ENCODE assay signal across 22 mouse cellular contexts in the genomic region with DNA sequence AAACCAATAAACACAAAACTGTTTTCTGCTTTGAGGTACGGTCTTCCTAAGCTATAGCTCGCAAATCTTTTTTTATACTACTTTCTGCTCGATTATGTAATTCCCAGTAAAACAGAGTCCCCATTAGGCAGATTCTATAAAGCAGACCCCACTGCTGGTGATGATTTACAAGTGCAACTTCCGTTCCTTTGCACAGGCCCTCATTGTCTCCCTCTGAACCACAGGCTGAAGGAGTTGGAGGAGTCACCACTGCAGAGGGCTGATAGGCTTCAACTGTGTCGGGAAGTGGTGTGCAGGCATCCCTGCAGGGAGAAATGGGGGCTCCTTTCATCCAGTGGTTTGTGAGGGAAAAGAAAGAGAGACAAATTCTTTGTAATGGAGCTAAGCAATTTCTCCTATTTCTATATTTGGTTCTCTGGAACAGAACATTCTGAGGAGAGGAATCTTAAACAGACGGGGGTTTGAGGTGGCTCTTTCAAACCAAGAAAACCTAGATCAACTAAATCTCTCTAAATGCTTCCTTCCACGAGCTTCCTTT. TPM values are rescaled to one million over a fixed set of nuclear protein-coding genes. Genes with fewer than 3 reads are reported as not detected.
DNase-seq lines count a peak whose midpoint lies in the region; ATAC-seq lines count a peak whose summit lies in the region.
"Had no signal": no experiment of that assay in that cellular context is flagged by ENCODE, and none has a peak within 500 bp of the region (broad histone marks: within the 10 kb centered on the region; RNA-seq: fewer than 3 reads in every experiment).

No protein-coding gene starts in this region.

- H3K9ac ChIP-seq in kidney, embryonic 15.5 days, result no peak overlapping the region
- H3K9ac ChIP-seq: embryonic facial prominence, embryonic 13.5 days; hindbrain, embryonic 13.5 days; midbrain, embryonic 12.5 days; neural tube, embryonic 13.5 days had no signal

- peaks cover 8% of the 10 kb centered on the region; the same call in 1 of the 2 replicates for H3K4me1 ChIP-seq in kidney, embryonic 15.5 days

- no peaks in the 10 kb centered on the region for H3K9me3 ChIP-seq in kidney, embryonic 15.5 days (replicated peaks)
- H3K9me3 ChIP-seq: embryonic facial prominence, embryonic 13.5 days; G1E; hindbrain, embryonic 13.5 days; midbrain, embryonic 12.5 days; neural tube, embryonic 13.5 days had no signal

- WGBS in kidney, embryonic 15.5 days, result 34% methylated on average over 7 of the region's 7 CpGs

- H3K27me3 ChIP-seq in kidney, embryonic 15.5 days, result no peaks in the 10 kb centered on the region
- H3K27me3 ChIP-seq: embryonic facial prominence, embryonic 13.5 days; hindbrain, embryonic 13.5 days; neural tube, embryonic 13.5 days had no signal

- peak; percentile 18 for DNase-seq in kidney, postnatal 10 days
- DNase-seq in right cerebral cortex, adult 18-20 months, result peak; percentile 33
- DNase-seq in right cerebral cortex, postnatal 36 days (ENCODE audit: low spot score in 2 of 2), result no peak
- peak; percentile 55 for DNase-seq in brain, adult 2 months (ENCODE audit: low read depth, low spot score)
- DNase-seq in yolk sac, embryonic 10.5 days (ENCODE audit: low spot score), result no peak
- DNase-seq in heart, adult 18-20 months, result no peak
- DNase-seq: adrenal gland, adult 8-10 months; cerebellum, adult 18-20 months; cerebellum, postnatal 36 days; lung, adult 18-20 months; thymus, postnatal 14 days had no signal

- no peaks in the 10 kb centered on the region for H3K36me3 ChIP-seq in kidney, embryonic 15.5 days
- H3K36me3 ChIP-seq: embryonic facial prominence, embryonic 13.5 days; G1E; hindbrain, embryonic 13.5 days; midbrain, embryonic 12.5 days; neural tube, embryonic 13.5 days had no signal

- H3K4me3 ChIP-seq in kidney, embryonic 15.5 days (replicated peaks), result no peak overlapping the region
- H3K4me3 ChIP-seq: embryonic facial prominence, embryonic 13.5 days; hindbrain, embryonic 13.5 days; midbrain, embryonic 12.5 days; neural tube, embryonic 13.5 days had no signal

- no peak for ATAC-seq in kidney, embryonic 15.5 days (replicated peaks; ENCODE audit: low FRiP score)
- ATAC-seq in megakaryocyte progenitor cell, adult 5-6 weeks (replicated peaks; ENCODE audit: poor library complexity), result peak; percentile 38
- ATAC-seq: CD4-positive, CD25-positive, alpha-beta regulatory T cell, adult 4 months; forebrain, embryonic 16.5 days had no signal

- H3K4me2 ChIP-seq in kidney, embryonic 15.5 days, result no peak overlapping the region
- H3K4me2 ChIP-seq: embryonic facial prominence, embryonic 13.5 days; hindbrain, embryonic 13.5 days; midbrain, embryonic 12.5 days; neural tube, embryonic 13.5 days had no signal

- no peak overlapping the region for H3K27ac ChIP-seq in kidney, embryonic 15.5 days
- H3K27ac ChIP-seq: embryonic facial prominence, embryonic 13.5 days; hindbrain, embryonic 13.5 days; midbrain, embryonic 12.5 days; neural tube, embryonic 13.5 days; stomach, postnatal 0 days had no signal

RNA-seq across cellular contexts. Expression of a gene that starts 2.6 kb away (rescaled TPM):
- 7.3 and 7.4 TPM in 2 replicates for polyA plus RNA-seq in kidney, embryonic 15.5 days (2015; fragmentation: Nextera tagmentation; extraction: Ambion mirVana)
- total RNA-seq in megakaryocyte progenitor cell, adult 5-6 weeks (2015), result 5.6 and 6.1 TPM in 2 replicates
- 6.5 and 7.8 TPM in 2 replicates for total RNA-seq in megakaryocyte progenitor cell, adult 5-6 weeks (2017)
- 1 to 10 TPM; 2.1 to 2.4 TPM for total RNA-seq in heart, adult 18-20 months (2021)

RNA-seq across cellular contexts. Expression of a gene that starts 6.9 kb away (rescaled TPM):
- polyA plus RNA-seq in kidney, embryonic 15.5 days (2015; fragmentation: Nextera tagmentation; extraction: Ambion mirVana), result not detected in 2 replicates
- 0.07 and 0.22 TPM in 2 replicates for total RNA-seq in megakaryocyte progenitor cell, adult 5-6 weeks (2015)
- total RNA-seq in megakaryocyte progenitor cell, adult 5-6 weeks (2017), result 0.92 and 1.0 TPM in 2 replicates
- under 1 TPM in 1 of 2 experiments, not detected in 1; 0.08 TPM for total RNA-seq in heart, adult 18-20 months (2021)
- polyA plus RNA-seq: CD4-positive, CD25-positive, alpha-beta regulatory T cell, adult 4 months; embryonic facial prominence, embryonic 13.5 days; forebrain, embryonic 16.5 days; heart, postnatal 0 days; hindbrain, embryonic 13.5 days; midbrain, embryonic 12.5 days; neural tube, embryonic 13.5 days; stomach, postnatal 0 days had no signal

Comparison
In these comparisons a context has a peak if more than half of its experiments do, and no peak if none do; other contexts are left out.
1. DNase-seq: peak in kidney, postnatal 10 days (single experiment), right cerebral cortex, adult 18-20 months (single experiment) and brain, adult 2 months (single experiment); none in right cerebral cortex, postnatal 36 days (0 of 2), yolk sac, embryonic 10.5 days (single experiment) and heart, adult 18-20 months (0 of 2).